Mouse (Mus musculus): ENCODE results near the gene Homez.

The Homez gene

GRCm38 (mm10) chr14:54870861-54871260 lies at the start of gene Homez:
Gene Homez (minus strand): TSS chr14:54870961.
- DNase-seq (ENCODE audit: low read depth), result no peak

- no peak for DNase-seq (ENCODE audit: low read depth)
Observed at GRCm38 (mm10) chr14:54920076-54920685, 49.4 kb upstream of the Homez start.

DNA sequence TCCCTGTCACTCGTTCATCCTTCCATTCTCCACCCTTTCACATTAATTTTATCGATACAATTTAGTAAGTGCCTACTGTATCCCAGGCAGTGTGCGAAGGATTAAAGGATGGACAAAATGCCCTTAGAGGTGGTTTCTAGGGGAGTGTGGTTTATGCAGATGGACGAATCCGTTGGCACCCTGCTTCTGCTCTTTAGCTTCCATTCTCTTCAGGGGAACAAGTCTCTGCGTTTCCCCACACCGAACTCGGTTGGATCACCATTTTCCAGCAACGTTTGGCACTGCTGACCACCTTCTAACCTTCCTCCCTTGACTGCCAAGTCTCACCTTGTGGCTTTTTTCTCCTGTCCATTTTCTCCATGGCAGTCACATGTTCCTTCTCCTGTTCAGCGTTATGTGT lies 42.6 kb upstream of the Homez start:
- DNase-seq (ENCODE audit: low read depth), result no peak

DNA sequence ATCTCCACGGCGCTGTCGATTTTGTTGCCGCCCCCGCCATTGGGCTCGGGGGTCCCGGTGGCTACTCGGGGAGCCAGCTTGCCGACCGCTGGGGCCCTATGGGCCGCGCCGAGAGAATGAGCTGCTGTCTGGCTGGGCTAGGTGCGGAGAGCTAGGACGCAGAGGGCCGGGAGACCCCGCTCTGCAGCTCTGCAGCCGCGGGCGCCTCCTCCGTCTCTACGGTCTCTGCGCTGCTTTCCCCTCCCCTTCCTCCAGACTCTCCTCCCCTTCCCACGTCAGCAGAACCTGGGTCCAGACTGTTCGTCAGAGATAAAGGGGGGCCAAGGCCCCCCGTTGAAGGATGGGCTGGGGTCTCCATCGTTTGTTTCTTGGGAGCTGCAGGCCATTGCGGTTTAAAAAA lies 42.1 kb upstream of the Homez start, which contains the start of gene Slc22a17:
Slc22a17 (minus strand) TSS at position 247 of the 400 bp plus-strand sequence.
- DNase-seq (ENCODE audit: low read depth), result no peak

GRCm38 (mm10) chr14:54912109-54912850 lies 41.5 kb upstream of the Homez start:
- DNase-seq (ENCODE audit: low read depth), result no peak

GRCm38 (mm10) chr14:54908682-54909081 lies 37.9 kb upstream of the Homez start:
- DNase-seq (ENCODE audit: low read depth), result no peak

DNA sequence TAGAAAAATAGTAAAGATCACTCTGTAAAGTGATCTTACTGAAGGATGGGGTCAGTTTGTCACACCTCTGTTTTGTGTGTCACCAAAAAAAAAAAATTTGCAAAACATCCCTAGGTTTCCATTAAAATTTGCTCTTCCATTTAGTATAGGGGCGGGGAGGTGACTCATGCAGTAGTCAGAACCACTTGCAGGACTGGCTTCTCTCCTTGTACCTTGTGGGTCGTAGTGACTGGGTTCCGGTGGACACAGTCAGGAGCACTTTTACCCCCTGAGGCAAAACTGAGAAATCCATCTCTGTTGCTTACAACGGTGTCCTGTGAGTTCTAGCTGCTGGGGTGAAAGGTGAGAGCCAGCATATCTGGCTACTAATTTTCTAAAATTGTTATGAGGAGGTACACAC lies 32.9 kb upstream of the Homez start:
- DNase-seq (ENCODE audit: low read depth), result peak; percentile 65

DNA sequence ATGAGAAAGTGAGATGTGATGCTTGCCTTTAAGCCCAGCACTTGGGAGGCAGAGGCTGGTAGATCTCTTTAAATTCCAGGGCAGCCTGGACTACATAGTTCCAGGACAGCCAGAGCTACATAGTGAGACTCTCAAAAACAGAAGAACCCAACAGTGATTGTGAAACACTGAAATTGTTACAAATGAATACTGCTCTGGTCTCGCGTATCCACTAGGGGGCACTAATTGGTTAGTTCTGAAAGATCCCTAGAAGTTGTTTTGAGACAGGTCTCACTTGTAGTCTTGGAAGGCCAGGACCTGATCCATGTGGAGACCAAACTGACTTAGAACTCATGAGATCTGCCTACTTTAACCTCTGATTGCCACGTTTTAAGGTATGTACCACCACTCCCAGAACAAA lies 29.6 kb upstream of the Homez start:
- peak; percentile 88 for DNase-seq (ENCODE audit: low read depth)

DNA sequence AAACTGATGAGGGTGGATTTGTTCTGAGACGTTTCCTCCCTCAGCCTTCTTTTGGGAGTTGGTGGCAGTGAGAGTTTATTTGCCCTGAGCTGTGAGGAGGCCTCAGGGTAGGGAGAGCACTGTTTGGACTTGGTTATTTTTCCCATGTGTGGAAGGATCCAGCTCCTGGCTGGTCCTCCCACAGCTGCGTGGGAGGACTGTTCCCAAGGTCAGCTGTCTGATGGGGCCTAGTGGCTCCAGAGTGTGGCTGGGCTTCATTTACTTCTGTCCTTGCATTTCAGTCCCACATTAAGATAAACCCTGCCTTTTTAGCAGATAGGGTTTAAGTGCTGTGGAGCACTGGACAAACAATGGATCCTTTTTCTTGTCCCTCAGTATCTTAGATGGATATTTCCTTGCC lies 26.7 kb upstream of the Homez start:
- no peak for DNase-seq (ENCODE audit: low read depth)

- DNase-seq (ENCODE audit: low read depth), result peak; percentile 67
Observed at GRCm38 (mm10) chr14:54894296-54895151, 23.8 kb upstream of the Homez start.

- DNase-seq (ENCODE audit: low read depth), result peak; percentile 100
Observed at GRCm38 (mm10) chr14:54893651-54894181, 23.0 kb upstream of the Homez start.

- DNase-seq (ENCODE audit: low read depth), result no peak
Observed at GRCm38 (mm10) chr14:54892200-54892599, 21.4 kb upstream of the Homez start, which contains the start of gene Pabpn1. Gene Pabpn1 (plus strand): TSS chr14:54892500.

DNA sequence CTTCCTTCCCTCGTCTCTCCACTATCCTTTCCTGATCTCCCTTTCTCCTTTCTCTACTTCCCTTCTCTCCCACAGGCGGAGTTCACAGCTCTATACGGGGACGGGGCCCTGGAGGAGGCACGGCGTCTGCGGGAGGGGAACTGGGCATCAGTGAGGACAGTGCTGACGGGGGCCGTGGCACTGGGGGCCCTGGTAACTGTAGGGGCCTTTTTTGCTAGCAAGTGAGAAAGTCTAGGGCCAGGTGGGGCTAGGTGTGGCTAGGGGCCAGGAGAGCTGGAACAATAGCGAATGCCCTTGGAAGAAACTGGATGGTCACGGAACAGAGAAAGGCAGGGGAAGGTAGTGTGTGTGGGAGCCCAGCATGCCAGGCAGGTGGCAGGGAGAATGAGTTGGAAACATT lies 14.5 kb upstream of the Homez start:
- DNase-seq (ENCODE audit: low read depth), result no peak

- peak; percentile 10 for DNase-seq (ENCODE audit: low read depth)
Observed at GRCm38 (mm10) chr14:54884022-54884712, 13.4 kb upstream of the Homez start.

- peak; percentile 89 for DNase-seq (ENCODE audit: low read depth)
Observed at GRCm38 (mm10) chr14:54883154-54884021, 12.6 kb upstream of the Homez start, which contains the start of the genes Bcl2l2 and Gm20521. Gene Bcl2l2 (plus strand): TSS chr14:54883377. Gene Gm20521 (plus strand): TSS chr14:54883441.

DNA sequence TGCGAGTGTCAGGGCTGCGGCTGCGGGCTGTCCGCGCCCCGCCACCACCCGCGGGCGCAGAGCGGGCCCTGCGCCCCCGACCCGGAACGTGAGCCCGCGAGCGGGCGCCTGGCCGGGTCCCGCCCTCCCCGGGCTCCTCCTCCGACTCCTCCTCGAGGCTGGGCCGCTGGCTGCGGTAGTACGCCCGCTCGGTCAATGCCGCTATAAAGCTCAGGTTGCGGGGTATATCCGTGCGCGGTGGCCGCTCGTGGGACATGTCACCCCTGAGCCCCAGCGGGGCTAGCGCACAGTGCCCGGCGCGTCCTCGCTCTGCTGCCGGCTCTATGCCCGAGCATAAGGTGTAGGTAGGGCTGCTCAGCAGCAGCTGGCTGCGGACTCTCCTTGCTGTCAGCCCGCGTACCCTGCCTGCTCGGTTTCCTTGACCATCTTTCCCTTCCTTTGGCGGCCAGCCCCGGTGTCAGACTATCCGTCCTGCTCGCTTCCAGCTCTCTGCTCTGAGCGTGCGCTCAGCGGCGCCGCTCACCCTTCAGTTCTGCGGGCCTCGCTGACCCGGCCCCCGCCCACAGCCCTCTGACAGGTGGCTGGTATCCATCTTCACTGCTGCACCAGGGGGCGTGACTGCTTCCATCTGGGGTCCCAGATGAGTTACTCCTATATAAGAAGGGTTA lies 6.4 kb upstream of the Homez start, which contains the start of gene Ppp1r3e:
Ppp1r3e (minus strand) TSS at position 503 of the 668 bp plus-strand sequence.
- peak; percentile 69 for DNase-seq (ENCODE audit: low read depth)

GRCm38 (mm10) chr14:54876539-54877047 lies 5.8 kb upstream of the Homez start:
- DNase-seq (ENCODE audit: low read depth), result peak; percentile 90

GRCm38 (mm10) chr14:54875844-54876538 lies 5.2 kb upstream of the Homez start:
- peak; percentile 52 for DNase-seq (ENCODE audit: low read depth)

GRCm38 (mm10) chr14:54874165-54874564 lies 3.4 kb upstream of the Homez start:
- no peak for DNase-seq (ENCODE audit: low read depth)

Measured in 416B (cell line).